Mouse (Mus musculus): Measurements from ENCODE around the gene Cecr2.

DNA sequence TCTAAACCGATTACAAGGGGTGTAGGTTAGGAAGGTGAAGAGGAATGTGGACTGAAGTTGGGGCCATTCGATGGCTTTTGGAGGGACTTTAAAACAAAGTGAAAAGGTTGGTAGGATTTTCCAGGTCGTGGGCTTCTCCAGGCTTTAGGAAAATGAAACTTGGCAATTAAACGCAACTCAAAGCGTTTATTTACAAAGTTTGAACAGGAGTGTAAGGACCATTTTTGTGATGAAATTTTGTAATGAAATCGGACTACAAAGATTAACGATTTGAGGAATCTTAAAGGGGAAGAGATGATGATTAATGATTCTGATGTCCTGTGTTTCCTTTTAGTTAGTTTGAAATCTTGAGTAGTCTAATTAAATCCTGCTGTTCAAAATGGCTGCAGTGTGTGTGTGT is 1.7 kb downstream of the Cecr2 start:
- TF ChIP-seq CTCF (IDR thresholded peaks at IDR 0.05; ENCODE audit: borderline replicate concordance, insufficient read depth, low read depth, low read length) (no peak), POLR2A (IDR thresholded peaks at IDR 0.05; ENCODE audit: borderline replicate concordance, insufficient read depth, low read length) (no peak)
